Mouse (Mus musculus) MEL (cell line): ENCODE results near the gene Slc35g3.

Source experiments
- CHD2 ChIP-seq: IDR thresholded peaks from 2 replicates; pipeline ENCODE4 v1.6.1; 2011; ENCODE audit warnings: low read length, improper control_type of control experiment
- CTCF ChIP-seq, 3 experiments: IDR thresholded peaks in 2 of 3; conservative IDR thresholded peaks in 1 of 3; 2 replicates each; pipeline ENCODE4 v1.5.1; 2011 to 2012; ENCODE audit warnings: low read length in 3 of 3, low read depth in 2 of 3, mild to moderate bottlenecking in 2 of 3, improper control_type of control experiment in 1 of 3, inconsistent platforms in 1 of 3, mixed read lengths in 1 of 3, moderate library complexity in 1 of 3; ENCODE audit not compliant: control insufficient read depth in 1 of 3, insufficient read depth in 1 of 3, poor library complexity in 1 of 3, severe bottlenecking in 1 of 3
- MAFK ChIP-seq: IDR thresholded peaks from 2 replicates; pipeline ENCODE4 v1.6.1; 2011; ENCODE audit warnings: low read depth, mild to moderate bottlenecking, low read length, improper control_type of control experiment, borderline replicate concordance
- MAX ChIP-seq: IDR thresholded peaks from 2 replicates; pipeline ENCODE4 v1.6.1; 2011; ENCODE audit warnings: low read length, improper control_type of control experiment
- ZKSCAN1 ChIP-seq: IDR thresholded peaks from 2 replicates; pipeline ENCODE4 v1.6.1; 2012; ENCODE audit warnings: low read depth, mild to moderate bottlenecking, inconsistent platforms, low read length, improper control_type of control experiment, moderate library complexity

DNA sequence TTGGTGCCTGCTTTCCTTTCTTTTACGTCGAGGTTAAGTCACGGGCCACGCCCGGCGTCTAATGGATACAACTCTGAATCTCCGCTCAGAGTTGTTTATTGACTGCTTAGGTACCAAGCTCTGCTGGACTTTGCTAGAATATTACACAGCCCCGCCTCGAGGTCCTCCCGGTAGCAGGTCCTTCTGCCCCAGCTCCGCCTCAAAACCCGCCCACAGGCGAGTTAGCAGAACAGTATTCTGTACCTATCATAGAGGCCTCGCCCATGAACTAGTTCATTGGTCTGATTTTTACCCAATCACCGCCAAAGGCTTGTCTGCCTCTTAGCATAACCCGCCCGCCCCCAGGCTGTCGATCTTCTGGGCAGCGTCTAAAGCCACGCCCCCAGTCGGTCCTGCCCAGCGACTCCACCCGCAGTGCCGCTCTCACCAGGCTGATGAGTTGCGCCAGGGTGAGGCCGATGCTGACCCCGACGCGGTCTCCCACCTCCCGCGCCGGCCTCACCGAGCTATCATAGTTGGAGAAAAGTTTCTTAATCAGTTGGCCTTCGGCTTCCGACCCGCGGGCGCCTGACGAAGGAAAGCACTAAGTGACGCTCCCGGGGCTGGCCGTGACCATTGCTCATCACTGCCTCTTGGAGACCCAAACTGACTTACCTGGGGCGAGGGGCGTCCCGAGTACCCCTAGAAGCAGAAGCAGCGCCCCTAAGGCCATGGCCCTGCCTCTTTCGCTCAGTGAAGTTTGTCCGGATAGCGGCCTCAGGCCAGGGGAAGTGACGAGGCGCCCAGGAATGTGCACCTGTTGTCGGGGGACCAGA, 33.6 kb upstream of the Slc35g3 start, which contains the start of gene Chrnb1:
- TF ChIP-seq MAX (0 out of 2 replicates have a peak, but pooled peaks have one; percentile 44), CHD2 (no peak), MAFK (no peak), ZKSCAN1 (no peak; the same call in 1 of the 2 replicates), CTCF (IDR thresholded peaks at IDR 0.05 in 2 of 3, conservative IDR thresholded peaks at IDR 0.05 in 1 of 3; ENCODE audit: control insufficient read depth in 1 of 3, insufficient read depth in 1 of 3, low read depth in 2 of 3, low read length in 3 of 3, poor library complexity in 1 of 3, severe bottlenecking in 1 of 3) (0 out of 6 replicates have a peak, but pooled peaks of 1 of the 3 experiments have one; percentile 10)
